Mouse (Mus musculus) olfactory bulb, adult 2 months (tissue): Measurements from ENCODE around the gene Srsf5.

ENCODE experiments used
- CTCF ChIP-seq: fragments of 200-500 bp; IDR thresholded peaks from 2 replicates; pipeline ENCODE4 v1.5.1; 2012; ENCODE audit warnings: low read depth, mild to moderate bottlenecking, low read length, moderate library complexity; ENCODE audit not compliant: insufficient read depth
- POLR2A ChIP-seq: fragments of 200-500 bp; IDR thresholded peaks from 2 replicates; pipeline ENCODE4 v1.6.1; 2012; ENCODE audit warnings: mild to moderate bottlenecking, low read depth, low read length, moderate library complexity; ENCODE audit not compliant: insufficient read depth

GRCm38 (mm10) chr12:80909631-80910030 is 35.7 kb upstream of the Srsf5 start:
- TF ChIP-seq CTCF (no peak), POLR2A (no peak)
